Mouse (Mus musculus): Measurements from ENCODE around the gene Tnik.

The Tnik gene

GRCm38 (mm10) chr3:28401335-28401734, 138.3 kb downstream of the Tnik start:
- no peak for DNase-seq (ENCODE audit: low read depth, low spot score)

GRCm38 (mm10) chr3:28402221-28402620, 139.2 kb downstream of the Tnik start:
- no peak for DNase-seq (ENCODE audit: low read depth, low spot score)

DNA sequence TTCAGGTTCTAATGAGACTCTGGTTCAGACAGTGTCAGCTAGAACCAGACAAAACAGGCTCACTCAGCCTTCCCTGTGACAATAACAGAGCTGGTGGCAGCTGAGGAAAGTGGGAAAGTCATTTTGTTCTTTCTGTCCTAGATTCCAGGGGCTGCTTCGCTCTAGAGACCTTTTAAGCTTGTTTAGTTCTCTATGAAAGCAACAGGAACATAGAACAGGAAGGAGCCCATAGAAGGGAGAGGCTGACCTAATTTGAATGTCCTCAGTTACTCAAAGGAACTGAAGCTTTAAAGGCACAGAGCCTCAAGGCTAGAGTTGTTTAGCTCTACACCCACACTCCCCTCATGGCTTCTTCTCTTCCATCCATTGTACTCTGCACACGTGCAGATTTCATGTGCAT, 142.4 kb downstream of the Tnik start:
- DNase-seq (ENCODE audit: low read depth, low spot score) = no peak

- peak; percentile 57 for DNase-seq (ENCODE audit: low read depth, low spot score)
Measured at GRCm38 (mm10) chr3:28408859-28409459, 145.9 kb downstream of the Tnik start.

DNA sequence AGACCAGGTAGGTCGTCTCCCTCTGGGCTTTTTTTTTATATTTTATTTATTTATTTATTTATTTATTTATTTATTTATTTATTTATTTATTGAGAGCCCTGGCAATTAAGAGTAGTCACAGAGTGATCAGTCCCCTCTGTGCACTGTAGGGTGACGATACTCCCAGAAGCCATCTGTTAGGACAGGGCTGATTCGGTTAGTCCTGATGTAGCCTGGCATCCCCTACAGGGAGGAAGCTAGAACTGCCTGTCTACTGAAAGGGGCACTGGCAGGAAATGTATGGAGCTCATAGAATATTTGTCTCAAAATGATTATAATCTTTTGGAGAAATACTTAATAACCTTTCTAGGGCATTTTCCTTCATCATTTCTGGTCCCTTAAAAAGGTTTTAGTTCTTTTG, 147.3 kb downstream of the Tnik start:
- no peak for DNase-seq (ENCODE audit: low read depth, low spot score)

DNA sequence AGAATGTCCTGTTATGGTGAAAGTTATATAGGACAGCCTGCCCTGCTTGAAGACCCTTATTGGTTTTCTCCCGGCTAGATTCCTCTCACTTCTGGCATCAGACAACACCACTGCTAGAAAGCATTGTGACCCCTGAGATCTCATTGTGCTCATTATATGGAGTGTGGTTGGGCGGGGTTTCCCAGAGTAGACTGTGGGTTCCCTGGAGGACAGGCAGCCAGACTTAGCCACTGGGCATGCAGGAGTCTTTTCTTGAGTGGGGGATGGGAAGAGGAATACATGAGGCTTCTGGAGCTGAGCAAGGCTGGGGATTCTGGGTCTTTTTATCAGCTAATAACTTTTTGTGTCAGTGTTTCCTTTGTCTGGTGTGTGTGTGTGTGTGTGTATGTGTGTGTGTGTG, 153.0 kb downstream of the Tnik start:
- no peak for DNase-seq (ENCODE audit: low read depth, low spot score)

DNA sequence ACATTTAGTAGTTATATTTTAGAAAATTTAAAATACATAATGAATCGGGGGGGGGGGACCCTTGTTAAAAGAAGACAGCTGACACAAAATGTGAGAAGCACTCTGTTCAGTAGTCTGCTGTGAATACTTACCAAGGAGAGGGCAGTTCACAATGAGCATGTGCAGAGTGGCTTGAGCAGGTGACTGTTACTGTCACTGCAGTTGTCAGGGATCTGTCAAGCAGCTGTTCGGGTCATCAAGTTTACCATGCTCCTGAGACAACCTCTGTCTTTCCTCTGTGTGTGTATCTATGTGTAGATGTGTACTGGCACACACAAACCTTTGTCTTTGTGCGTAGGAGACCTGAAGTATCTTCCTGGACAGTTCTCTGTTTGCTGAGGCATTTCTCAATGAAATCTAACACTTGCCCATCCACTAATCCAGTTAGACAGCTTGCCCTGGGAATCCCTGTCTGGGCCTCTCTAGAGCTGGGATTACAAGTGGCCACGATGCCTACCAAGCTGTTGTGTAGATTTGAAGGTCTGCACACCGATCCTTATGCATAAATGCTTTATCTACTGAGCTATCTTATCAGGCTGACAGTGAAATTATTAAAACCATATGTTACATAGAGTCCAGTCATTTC, 154.2 kb downstream of the Tnik start:
- DNase-seq (ENCODE audit: low read depth, low spot score) = no peak

DNA sequence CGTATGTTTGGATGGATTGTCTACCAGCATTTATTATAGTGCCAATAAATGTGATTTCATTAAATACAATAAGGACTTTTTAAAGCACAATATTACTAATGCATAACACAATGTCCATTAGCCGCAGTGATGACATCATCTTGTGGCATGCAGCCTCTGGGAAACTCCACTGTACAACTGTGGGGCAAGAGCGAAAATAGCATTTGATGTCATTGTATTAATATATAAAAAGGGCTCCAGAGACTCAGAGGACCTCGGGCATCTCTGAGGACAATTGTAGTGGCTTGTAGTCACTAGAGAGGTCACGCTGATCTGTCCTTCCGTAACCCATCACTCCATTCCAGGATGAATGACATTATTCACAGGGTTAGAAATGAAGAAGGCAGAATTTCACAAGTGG, 157.2 kb downstream of the Tnik start:
- no peak for DNase-seq (ENCODE audit: low read depth, low spot score)

DNA sequence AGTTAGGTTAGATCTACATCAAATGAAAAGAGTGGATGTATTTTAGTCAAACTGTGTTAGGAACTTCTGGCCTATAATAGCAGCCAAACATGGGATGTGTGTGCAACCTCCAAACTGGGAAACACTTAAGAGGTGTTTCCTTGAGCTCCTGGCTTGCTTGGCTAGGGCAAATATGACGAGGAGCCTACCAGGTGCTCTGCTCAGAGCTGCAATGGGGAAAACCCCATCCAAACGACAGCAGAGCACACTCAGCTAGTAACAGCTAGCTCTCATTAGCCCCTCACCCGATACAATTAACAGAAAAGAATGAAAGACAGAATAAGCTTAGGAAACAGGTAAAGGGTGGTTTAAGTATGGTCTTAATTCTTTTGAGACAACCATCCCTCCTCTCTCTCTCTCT, 157.7 kb downstream of the Tnik start:
- DNase-seq (ENCODE audit: low read depth, low spot score) = no peak

GRCm38 (mm10) chr3:28421798-28422197, 158.8 kb downstream of the Tnik start:
- DNase-seq (ENCODE audit: low read depth, low spot score) = no peak

DNA sequence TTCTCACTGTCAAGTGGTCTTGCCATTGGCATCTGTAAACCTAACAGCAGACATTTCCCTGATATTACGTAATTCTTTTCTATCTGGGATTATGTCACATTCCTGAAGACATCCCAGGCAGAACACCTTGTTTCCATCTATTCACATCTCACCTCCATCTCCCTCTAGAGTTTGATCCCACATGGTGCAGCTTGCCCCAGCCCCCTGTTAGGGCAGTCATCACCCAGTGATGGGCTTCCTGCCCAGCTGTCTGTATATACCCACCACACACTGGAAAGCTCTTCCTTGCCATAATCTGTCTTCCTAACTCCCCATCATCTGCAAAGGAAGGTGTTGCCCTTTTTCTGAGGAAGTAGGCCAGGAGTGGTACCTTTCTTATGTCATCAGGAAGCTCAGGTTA, 159.2 kb downstream of the Tnik start:
- DNase-seq (ENCODE audit: low read depth, low spot score) = no peak

DNA sequence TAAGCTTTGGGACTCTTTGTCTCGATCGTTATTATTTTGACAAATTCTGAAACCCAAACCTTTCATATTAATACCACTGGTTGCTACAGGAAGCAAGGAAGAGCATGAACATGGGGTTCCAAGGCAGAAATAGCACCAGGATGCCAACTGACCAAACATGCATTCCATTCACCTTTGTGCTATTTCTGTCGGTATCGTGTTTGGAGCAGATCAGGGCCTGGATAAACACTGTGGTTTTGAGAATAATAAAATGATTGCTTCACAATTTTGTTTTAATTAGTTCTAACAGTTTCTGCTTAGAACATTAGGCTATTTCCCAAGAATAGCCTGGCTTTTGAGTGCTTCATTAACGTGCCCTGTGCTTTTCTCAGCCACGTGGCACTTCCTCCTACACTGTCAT, 162.9 kb downstream of the Tnik start:
- no peak for DNase-seq (ENCODE audit: low read depth, low spot score)

- DNase-seq (ENCODE audit: low read depth, low spot score) = no peak
Measured at GRCm38 (mm10) chr3:28431459-28431858, 168.4 kb downstream of the Tnik start.

DNA sequence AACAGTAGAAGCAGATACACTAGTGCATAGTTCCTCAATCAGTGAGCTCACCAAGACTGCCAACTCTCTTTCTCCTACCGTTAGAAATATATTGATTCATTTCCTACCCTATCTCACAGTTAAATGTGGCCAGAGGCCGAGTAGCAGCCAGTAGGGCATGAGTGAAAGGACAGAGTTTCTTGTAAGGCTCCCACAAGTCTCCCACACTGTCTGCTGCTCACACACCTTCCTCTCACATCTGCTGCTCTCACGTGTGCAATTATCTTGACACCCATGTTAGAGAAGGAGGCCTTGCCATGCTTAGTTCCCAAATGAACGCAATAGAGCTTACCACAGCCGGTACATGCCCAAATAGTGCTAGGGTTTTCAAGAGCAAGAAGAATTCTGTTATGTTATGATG, 169.3 kb downstream of the Tnik start:
- no peak for DNase-seq (ENCODE audit: low read depth, low spot score)

- no peak for DNase-seq (ENCODE audit: low read depth, low spot score)
Measured at GRCm38 (mm10) chr3:28435478-28435877, 172.5 kb downstream of the Tnik start.

GRCm38 (mm10) chr3:28437429-28437828, 174.4 kb downstream of the Tnik start:
- no peak for DNase-seq (ENCODE audit: low read depth, low spot score)

DNA sequence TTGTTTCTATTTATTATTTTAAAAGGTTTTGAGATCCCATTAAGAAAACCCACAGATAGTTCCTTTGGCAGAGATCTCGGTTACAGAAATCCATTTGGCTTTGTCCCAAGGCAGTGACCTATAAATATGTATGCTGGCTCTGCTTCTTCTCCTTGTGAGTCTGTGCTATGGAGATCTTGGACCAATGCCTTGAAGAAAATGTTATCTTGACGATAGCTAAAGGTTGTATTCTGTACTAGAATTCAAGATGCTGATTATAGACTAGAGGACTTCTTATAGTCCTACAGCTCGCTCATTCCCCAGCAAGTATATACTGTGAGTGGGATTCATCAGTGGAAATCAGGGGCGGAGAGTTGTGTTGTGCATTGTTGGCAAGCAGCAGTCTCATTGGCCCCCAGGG, 178.5 kb downstream of the Tnik start:
- peak; percentile 36 for DNase-seq (ENCODE audit: low read depth, low spot score)

GRCm38 (mm10) chr3:28442116-28442515, 179.1 kb downstream of the Tnik start:
- DNase-seq (ENCODE audit: low read depth, low spot score) = no peak

DNA sequence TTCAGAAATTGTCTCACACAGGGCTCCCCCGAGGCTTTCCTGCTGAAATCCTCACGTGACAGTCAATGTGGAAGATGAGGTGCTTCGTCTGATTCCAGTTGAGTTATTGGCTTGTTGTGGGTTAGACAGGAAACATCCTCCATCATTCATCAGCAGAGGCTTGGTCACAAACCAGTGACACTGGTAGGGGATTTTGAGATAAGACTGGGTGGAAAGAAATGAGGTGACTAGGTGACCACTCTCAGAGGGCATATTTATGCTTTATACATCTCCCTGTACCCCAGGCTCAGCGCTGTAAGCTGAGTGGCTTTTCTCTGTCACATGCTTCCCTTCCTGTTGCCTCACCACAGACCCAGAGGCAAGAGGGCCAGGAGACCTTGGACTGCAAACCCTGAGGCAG, 184.9 kb downstream of the Tnik start:
- DNase-seq (ENCODE audit: low read depth, low spot score) = no peak

DNA sequence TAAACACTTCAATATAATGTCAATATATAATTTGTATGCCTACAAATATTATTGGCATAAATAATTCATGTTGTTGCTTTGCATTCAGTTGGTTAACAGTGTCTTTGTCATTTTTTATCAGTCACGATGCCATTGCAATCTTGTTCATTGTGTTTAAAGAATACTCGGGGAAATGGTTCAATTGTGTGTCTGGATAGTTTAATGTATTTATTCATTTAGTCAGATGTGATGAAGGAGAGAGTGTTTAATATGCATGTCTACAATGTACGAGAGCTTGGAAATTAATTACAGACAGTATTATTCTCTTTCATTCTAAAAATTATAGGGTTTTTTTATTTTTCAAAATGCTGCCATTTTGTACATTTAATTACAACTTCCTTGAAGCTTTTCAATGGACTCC, 190.4 kb downstream of the Tnik start:
- no peak for DNase-seq (ENCODE audit: low read depth, low spot score)

GRCm38 (mm10) chr3:28456842-28457241, 193.8 kb downstream of the Tnik start:
- no peak for DNase-seq (ENCODE audit: low read depth, low spot score)

DNA sequence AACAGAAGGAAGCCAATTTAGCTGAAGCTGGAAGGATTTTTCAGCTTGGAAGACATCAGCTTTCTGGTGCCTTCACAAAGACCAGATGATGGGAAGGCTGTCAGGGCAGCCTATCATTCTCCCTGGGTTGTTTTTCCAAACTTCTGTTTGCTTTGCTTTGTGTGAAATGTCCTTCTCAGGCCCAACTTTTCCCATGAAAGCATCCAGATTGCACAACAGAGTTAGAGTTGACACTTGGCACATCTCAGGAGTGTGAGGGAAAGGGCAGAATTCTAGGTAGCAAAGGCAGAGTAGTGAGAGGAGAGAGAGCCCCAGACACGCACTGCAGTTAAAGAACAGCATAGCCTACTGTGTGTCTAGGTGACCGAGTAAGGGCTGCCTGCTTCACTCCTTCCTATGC, 194.5 kb downstream of the Tnik start:
- peak; percentile 45 for DNase-seq (ENCODE audit: low read depth, low spot score)

GRCm38 (mm10) chr3:28466688-28467087, 203.7 kb downstream of the Tnik start:
- no peak for DNase-seq (ENCODE audit: low read depth, low spot score)

All from brain, embryonic 18.5 days (tissue).